Mouse (Mus musculus) Patski (cell line): ENCODE results near the gene Fam180a. TPM values are rescaled to one million over a fixed set of nuclear protein-coding genes. Genes with fewer than 3 reads are reported as not detected.

Experiments used
- ATAC-seq: fragments of 100-300 bp; one replicate; pipeline ENCODE4 v1.8.0; 2021
- CTCF ChIA-PET: fragments of 350-600 bp; sonication (Branson Sonifier 250); formaldehyde crosslinking; loops from one replicate; lab custom pipeline; 2022; ENCODE audit warnings: inconsistent platforms; lab: Charles Lee
- POLR2A ChIA-PET: fragments of 350-600 bp; sonication (Branson Sonifier 250); formaldehyde crosslinking; loops from one replicate; lab custom pipeline; 2022; ENCODE audit warnings: antibody characterized with exemption, inconsistent platforms; lab: Charles Lee
- DNase-seq: peaks from one replicate; pipeline ENCODE4 v3.0.0-alpha.2; 2011; ENCODE audit warnings: low read depth, low spot score
- H3K27me3 ChIP-seq: fragments of 371-371 bp; one replicate; pipeline ENCODE4 v1.5.1; 2021
- CTCF ChIP-seq: fragments of 100-300 bp; IDR thresholded peaks from one replicate; pipeline ENCODE4 v1.5.1; 2021
- in situ Hi-C: fragments of 300-500 bp; cut with MboI; formaldehyde crosslinking; loops from 3 replicates; pipeline ENCODE4 v1.11.1; 2018; ENCODE audit warnings: low pct_unique_long_range_greater_than_20kb, mixed read lengths
- polyA plus RNA-seq: library from polyadenylated mRNA; unstranded; gene quantifications from one replicate; pipeline ENCODE4 v1.2.3, GENCODE M21; 2021

Fam180a gene
- polyA plus RNA-seq, 1 experiment from 2014 or later, result not detected

GRCm38 (mm10) chr6:35351826-35352225 is 25.9 kb upstream of the Fam180a start:
- ChIA-PET POLR2A (no interaction called here), CTCF (interaction anchor here (1.0 to 2.0 kb wide), 2 partner anchors 17 to 64 kb away, joined by 3 to 7 read pairs; no protein-coding TSS in a partner anchor)
- peaks cover 2% of the 10 kb centered on the region for H3K27me3 ChIP-seq
- DNase-seq, result no peak
- in situ Hi-C loops, result no loop called here
- ATAC-seq, result no peak
- TF ChIP-seq CTCF, result no peak

GRCm38 (mm10) chr6:35349784-35350183 is 23.8 kb upstream of the Fam180a start:
- peak; percentile 24 for DNase-seq
- TF ChIP-seq CTCF, result no peak
- H3K27me3 ChIP-seq, result no peaks in the 10 kb centered on the region
- ChIA-PET CTCF (interaction anchor here (0.8 to 1.4 kb wide), 5 partner anchors 11 to 24 kb away, joined by 3 read pairs; no protein-coding TSS in a partner anchor), POLR2A (interaction anchor here (2.7 kb wide), 1 partner anchor 11 kb away, joined by 8 read pairs; no protein-coding TSS in a partner anchor)
- peak; percentile 83 for ATAC-seq
- in situ Hi-C loops, result no loop called here

- no peak for ATAC-seq
- TF ChIP-seq CTCF, result no peak
- ChIA-PET POLR2A (interaction anchor here (2.2 kb wide), 1 partner anchor 10 kb away, joined by 8 read pairs; no protein-coding TSS in a partner anchor), CTCF (interaction anchor here (1.0 to 1.4 kb wide), 3 partner anchors 9 to 12 kb away, joined by 3 to 4 read pairs (median 4); no protein-coding TSS in a partner anchor)
- H3K27me3 ChIP-seq, result no peaks in the 10 kb centered on the region
- in situ Hi-C loops, result no loop called here
- DNase-seq, result no peak
Measured at GRCm38 (mm10) chr6:35338640-35339039, 12.7 kb upstream of the Fam180a start.

GRCm38 (mm10) chr6:35337836-35338235 is 11.9 kb upstream of the Fam180a start:
- H3K27me3 ChIP-seq, result no peaks in the 10 kb centered on the region
- ATAC-seq, result no peak
- TF ChIP-seq CTCF, result no peak
- in situ Hi-C loops, result no loop called here
- DNase-seq, result no peak
- POLR2A ChIA-PET, result interaction anchor here (2.2 kb wide), 1 partner anchor 11 kb away, joined by 8 read pairs; no protein-coding TSS in a partner anchor
- CTCF ChIA-PET, result interaction anchor here (1.0 kb wide), 1 partner anchor 10 kb away, joined by 4 read pairs; no protein-coding TSS in a partner anchor

- ChIA-PET POLR2A (no interaction called here), CTCF (interaction anchor here (1.0 to 1.9 kb wide), 4 partner anchors 13 to 232 kb away, joined by 3 to 7 read pairs (median 4); no protein-coding TSS in a partner anchor)
- TF ChIP-seq CTCF, result no peak
- in situ Hi-C loops, result no loop called here
- H3K27me3 ChIP-seq, result no peaks in the 10 kb centered on the region
- DNase-seq (no peak), ATAC-seq (no peak)
Measured at GRCm38 (mm10) chr6:35335452-35335851, 9.5 kb upstream of the Fam180a start.

- no peaks in the 10 kb centered on the region for H3K27me3 ChIP-seq
- DNase-seq, result no peak
- in situ Hi-C loops, result no loop called here
- ATAC-seq, result no peak
- no peak for TF ChIP-seq CTCF
- POLR2A ChIA-PET, result no interaction called here
- CTCF ChIA-PET, result interaction anchor here (0.9 to 1.9 kb wide), 4 partner anchors 14 to 25 kb away, joined by 3 to 7 read pairs (median 4); no protein-coding TSS in a partner anchor
Measured at GRCm38 (mm10) chr6:35334278-35334677, 8.3 kb upstream of the Fam180a start.

- H3K27me3 ChIP-seq, result no peaks in the 10 kb centered on the region
- ATAC-seq (no peak), DNase-seq (no peak)
- TF ChIP-seq CTCF, result no peak
- ChIA-PET POLR2A (no interaction called here), CTCF (interaction anchor here (0.9 to 1.9 kb wide), 4 partner anchors 14 to 26 kb away, joined by 3 to 7 read pairs (median 4); no protein-coding TSS in a partner anchor)
- in situ Hi-C loops, result no loop called here
Measured at GRCm38 (mm10) chr6:35333632-35334031, 7.7 kb upstream of the Fam180a start.

GRCm38 (mm10) chr6:35330834-35331233 is 4.9 kb upstream of the Fam180a start:
- ATAC-seq, result peak; percentile 74

GRCm38 (mm10) chr6:35329956-35330355 is 4.0 kb upstream of the Fam180a start:
- in situ Hi-C loops, result no loop called here
- ChIA-PET POLR2A (interaction anchor here (1.8 kb wide), 1 partner anchor 10 kb away, joined by 5 read pairs; no protein-coding TSS in a partner anchor), CTCF (no interaction called here)
- no peak for TF ChIP-seq CTCF
- DNase-seq (no peak), ATAC-seq (no peak)
- peaks cover 3% of the 10 kb centered on the region for H3K27me3 ChIP-seq

More at GRCm38 (mm10) chr6:35330834-35331233, 4.9 kb upstream of the Fam180a start:
- no peak for TF ChIP-seq CTCF
- H3K27me3 ChIP-seq, result no peaks in the 10 kb centered on the region
- in situ Hi-C loops, result no loop called here
- peak; percentile 43 for DNase-seq
- ChIA-PET POLR2A (interaction anchor here (1.8 kb wide), 1 partner anchor 10 kb away, joined by 5 read pairs; no protein-coding TSS in a partner anchor), CTCF (interaction anchor here (0.9 to 1.0 kb wide), 2 partner anchors 11 to 19 kb away, joined by 3 read pairs; no protein-coding TSS in a partner anchor)

- POLR2A ChIA-PET, result no interaction called here
- CTCF ChIA-PET, result interaction anchor here (1.2 to 1.4 kb wide), 2 partner anchors 10 to 55 kb away, joined by 3 read pairs; no protein-coding TSS in a partner anchor
- peaks cover 3% of the 10 kb centered on the region for H3K27me3 ChIP-seq
- DNase-seq (no peak), ATAC-seq (no peak)
- in situ Hi-C loops, result no loop called here
- TF ChIP-seq CTCF, result no peak
Measured at GRCm38 (mm10) chr6:35324306-35324705, 1.6 kb downstream of the Fam180a start.

GRCm38 (mm10) chr6:35323046-35323445 is 2.9 kb downstream of the Fam180a start:
- TF ChIP-seq CTCF, result no peak
- ATAC-seq (peak; percentile 96), DNase-seq (peak; percentile 57)
- CTCF ChIA-PET, result no interaction called here
- H3K27me3 ChIP-seq, result peaks cover 3% of the 10 kb centered on the region
- in situ Hi-C loops, result no loop called here
- POLR2A ChIA-PET, result no interaction called here
